Mouse (Mus musculus) heart, adult 2 months (tissue): ENCODE data around the gene Fpr2.

Experiments used
- CTCF ChIP-seq: fragments of 200-600 bp; IDR thresholded peaks from 2 replicates; pipeline ENCODE4 v1.8.1; 2022; ENCODE audit warnings: antibody characterized with exemption, mild to moderate bottlenecking, moderate library complexity
- POLR2A ChIP-seq: fragments of 200-500 bp; IDR thresholded peaks from 2 replicates; pipeline ENCODE4 v1.6.1; 2011; ENCODE audit warnings: mild to moderate bottlenecking, low read depth, low read length, control low read depth; ENCODE audit not compliant: insufficient read depth

DNA sequence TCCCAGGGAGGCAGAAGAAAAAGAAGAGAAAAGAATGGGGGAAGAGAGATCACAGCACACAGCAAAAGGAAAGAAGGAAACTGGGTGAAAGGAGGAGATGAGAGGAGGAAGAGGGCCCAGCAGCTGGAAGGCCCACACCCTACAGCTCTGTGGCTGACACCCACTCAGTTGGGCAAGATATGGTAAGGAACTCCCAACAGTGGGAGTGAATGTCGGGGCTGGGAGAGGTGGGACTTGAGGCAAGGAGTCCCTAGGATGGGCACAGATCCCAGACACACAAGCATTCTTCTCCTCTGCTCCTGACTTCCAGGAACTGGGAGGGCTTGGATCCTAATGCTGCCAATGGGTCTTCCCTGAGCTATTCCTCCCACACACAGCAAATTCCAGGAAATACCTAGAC lies 25.3 kb upstream of the Fpr2 start:
- TF ChIP-seq POLR2A (no peak), CTCF (no peak)
